Mouse (Mus musculus) layer of hippocampus, postnatal 36 days (tissue): ENCODE results near the gene Rps27l. TPM values are rescaled to one million over a fixed set of nuclear protein-coding genes. Genes with fewer than 3 reads are reported as not detected.

Experiments used
- DNase-seq, 2 experiments: peaks; one replicate each; pipeline ENCODE4 v3.0.0; 2022
- total RNA-seq, 2 experiments: library from RNA; stranded (reverse); gene quantifications; 2 replicates each; pipeline ENCODE4 v1.2.3; 2021

Gene Rps27l
- total RNA-seq, 2 experiments from 2014 or later = 37.9 to 44.7 TPM

GRCm38 (mm10) chr9:66982085-66982484, 36.2 kb downstream of the Rps27l start:
- DNase-seq = no peak

GRCm38 (mm10) chr9:66985377-66985776, 39.5 kb downstream of the Rps27l start:
- DNase-seq = no peak

- no peak for DNase-seq
These were observed 42.5 kb downstream of the Rps27l start for GRCm38 (mm10) chr9:66988198-66988887.

- no peak for DNase-seq
These were observed 43.1 kb downstream of the Rps27l start for GRCm38 (mm10) chr9:66988888-66989414.

GRCm38 (mm10) chr9:66989581-66989980, 43.7 kb downstream of the Rps27l start:
- DNase-seq = no peak

GRCm38 (mm10) chr9:66990046-66990445, 44.2 kb downstream of the Rps27l start:
- no peak for DNase-seq

GRCm38 (mm10) chr9:66991021-66991749, 45.3 kb downstream of the Rps27l start:
- no peak for DNase-seq

GRCm38 (mm10) chr9:66991750-66992410, 46.0 kb downstream of the Rps27l start:
- no peak for DNase-seq

Other genes starting within 250 kb of the Rps27l start
- gene Car12, start 232.4 kb upstream of the Rps27l start, total RNA-seq = 10 to 100 TPM; 49.3 to 57.9 TPM
- 10 to 100 TPM; 28.4 to 34.3 TPM for gene Aph1b, start 150.6 kb upstream of the Rps27l start, total RNA-seq
- 1 to 10 TPM in 1 of 2 experiments, under 1 TPM in 1; 0.22 to 1.5 TPM for gene Gm10647, start 149.0 kb upstream of the Rps27l start, total RNA-seq
- gene Aph1c, start 111.4 kb upstream of the Rps27l start, total RNA-seq = 1 to 10 TPM; 8.3 to 9.5 TPM
- gene Rab8b, start 26.4 kb upstream of the Rps27l start, total RNA-seq = 10 to 100 TPM; 53.1 to 53.3 TPM
- gene Lactb, start 29.4 kb downstream of the Rps27l start, total RNA-seq = 10 to 100 TPM; 13.9 to 14.4 TPM
- gene Tpm1, start 103.3 kb downstream of the Rps27l start, total RNA-seq = 100 to 1,000 TPM; 219 to 236 TPM